Mouse (Mus musculus): ENCODE data around the gene Gpam. TPM values are rescaled to one million over a fixed set of nuclear protein-coding genes. Genes with fewer than 3 reads are reported as not detected.
A peak's percentile ranks its signal among the peaks of the same experiment; 100 is the strongest.

The Gpam gene
- total RNA-seq, 1 experiment from 2014 or later: 288 TPM

- peak; percentile 24 for DNase-seq
Measured at GRCm38 (mm10) chr19:55101659-55102058, 25.4 kb downstream of the Gpam start.

- DNase-seq: no peak
Measured at GRCm38 (mm10) chr19:55100227-55101140, 26.6 kb downstream of the Gpam start.

- DNase-seq: peak; percentile 88
Measured at GRCm38 (mm10) chr19:55099184-55100160, 27.6 kb downstream of the Gpam start.

- peak; percentile 77 for DNase-seq
Measured at GRCm38 (mm10) chr19:55098409-55099183, 28.4 kb downstream of the Gpam start.

GRCm38 (mm10) chr19:55097396-55097967, 29.6 kb downstream of the Gpam start:
- DNase-seq: no peak

- no peak for DNase-seq
Measured at GRCm38 (mm10) chr19:55096666-55097065, 30.4 kb downstream of the Gpam start.

- DNase-seq: peak; percentile 37
Measured at GRCm38 (mm10) chr19:55095547-55095946, 31.5 kb downstream of the Gpam start.

- no peak for DNase-seq
Measured at GRCm38 (mm10) chr19:55091602-55092413, 35.2 kb downstream of the Gpam start.

GRCm38 (mm10) chr19:55090885-55091284, 36.2 kb downstream of the Gpam start:
- DNase-seq: no peak

GRCm38 (mm10) chr19:55090142-55090541, 36.9 kb downstream of the Gpam start:
- no peak for DNase-seq

GRCm38 (mm10) chr19:55087776-55088175, 39.3 kb downstream of the Gpam start:
- DNase-seq: no peak

- no peak for DNase-seq
Measured at GRCm38 (mm10) chr19:55085857-55086185, 41.2 kb downstream of the Gpam start.

GRCm38 (mm10) chr19:55084971-55085856, 41.8 kb downstream of the Gpam start:
- no peak for DNase-seq

GRCm38 (mm10) chr19:55076822-55077221, 50.2 kb downstream of the Gpam start:
- DNase-seq: no peak

- DNase-seq: no peak
Measured at GRCm38 (mm10) chr19:55073004-55073403, 54.0 kb downstream of the Gpam start.

GRCm38 (mm10) chr19:55069054-55069453, 58.0 kb downstream of the Gpam start:
- no peak for DNase-seq

- peak; percentile 50 for DNase-seq
Measured at GRCm38 (mm10) chr19:55063272-55063671, 63.8 kb downstream of the Gpam start.

GRCm38 (mm10) chr19:55062501-55062900, 64.5 kb downstream of the Gpam start:
- no peak for DNase-seq

- peak; percentile 58 for DNase-seq
Measured at GRCm38 (mm10) chr19:55061951-55062350, 65.1 kb downstream of the Gpam start.

GRCm38 (mm10) chr19:55061447-55061901, 65.6 kb downstream of the Gpam start:
- DNase-seq: no peak
